Mouse (Mus musculus) embryonic facial prominence, embryonic 12.5 days (tissue): Measurements from ENCODE around the gene Mcu. TPM values are rescaled to one million over a fixed set of nuclear protein-coding genes. Genes with fewer than 3 reads are reported as not detected.
A peak's percentile ranks its signal among the peaks of the same experiment; 100 is the strongest.

Source experiments
- ATAC-seq: fragments of 200-750 bp; cut with Nextera tagmentation; 2 replicates; pipeline ENCODE4 v1.8.0; 2017; ENCODE audit not compliant: insufficient number of reproducible peaks, insufficient read depth, low FRiP score, low TSS enrichment
- H3K27ac ChIP-seq: fragments of 300-500 bp; sonication (generic); 2 replicates; pipeline ENCODE4 v1.5.1; 2016; ENCODE audit warnings: mild to moderate bottlenecking
- H3K27me3 ChIP-seq: fragments of 300-500 bp; sonication (generic); 2 replicates; pipeline ENCODE4 v1.6.1; 2016; ENCODE audit warnings: mild to moderate bottlenecking, moderate library complexity
- H3K36me3 ChIP-seq: fragments of 300-500 bp; sonication (generic); 2 replicates; pipeline ENCODE4 v1.6.1; 2016; ENCODE audit warnings: mild to moderate bottlenecking
- H3K4me1 ChIP-seq: fragments of 300-500 bp; sonication (generic); 2 replicates; pipeline ENCODE4 v1.6.1; 2016
- H3K4me2 ChIP-seq: fragments of 300-500 bp; sonication (generic); replicated peaks from 2 replicates; pipeline ENCODE4 v1.6.1; 2016; ENCODE audit warnings: mild to moderate bottlenecking, moderate library complexity
- H3K4me3 ChIP-seq: fragments of 300-500 bp; sonication (generic); 2 replicates; pipeline ENCODE4 v1.5.1; 2016; ENCODE audit warnings: mild to moderate bottlenecking
- H3K9ac ChIP-seq: fragments of 300-500 bp; sonication (generic); 2 replicates; pipeline ENCODE4 v1.6.1; 2016; ENCODE audit warnings: mild to moderate bottlenecking, moderate library complexity
- H3K9me3 ChIP-seq: fragments of 300-500 bp; sonication (generic); 2 replicates; pipeline ENCODE4 v1.6.1; 2016; ENCODE audit warnings: mild to moderate bottlenecking, moderate library complexity
- WGBS: fragments of 180-500 bp; shearing (Covaris S2); methylation state at CpG from one replicate; pipeline ENCODE4 v1.1.7; 2016; 5-methylcytosine and 5-hydroxymethylcytosine counted together
- polyA plus RNA-seq: library from polyadenylated mRNA; unstranded; fragments of >200 nt; fragmentation: Nextera tagmentation; extraction: Ambion mirVana; gene quantifications from 2 replicates; pipeline ENCODE4 v1.2.1, GENCODE M21; 2016

Mcu gene
- polyA plus RNA-seq, 1 experiment from 2014 or later, result 32.8 TPM

DNA sequence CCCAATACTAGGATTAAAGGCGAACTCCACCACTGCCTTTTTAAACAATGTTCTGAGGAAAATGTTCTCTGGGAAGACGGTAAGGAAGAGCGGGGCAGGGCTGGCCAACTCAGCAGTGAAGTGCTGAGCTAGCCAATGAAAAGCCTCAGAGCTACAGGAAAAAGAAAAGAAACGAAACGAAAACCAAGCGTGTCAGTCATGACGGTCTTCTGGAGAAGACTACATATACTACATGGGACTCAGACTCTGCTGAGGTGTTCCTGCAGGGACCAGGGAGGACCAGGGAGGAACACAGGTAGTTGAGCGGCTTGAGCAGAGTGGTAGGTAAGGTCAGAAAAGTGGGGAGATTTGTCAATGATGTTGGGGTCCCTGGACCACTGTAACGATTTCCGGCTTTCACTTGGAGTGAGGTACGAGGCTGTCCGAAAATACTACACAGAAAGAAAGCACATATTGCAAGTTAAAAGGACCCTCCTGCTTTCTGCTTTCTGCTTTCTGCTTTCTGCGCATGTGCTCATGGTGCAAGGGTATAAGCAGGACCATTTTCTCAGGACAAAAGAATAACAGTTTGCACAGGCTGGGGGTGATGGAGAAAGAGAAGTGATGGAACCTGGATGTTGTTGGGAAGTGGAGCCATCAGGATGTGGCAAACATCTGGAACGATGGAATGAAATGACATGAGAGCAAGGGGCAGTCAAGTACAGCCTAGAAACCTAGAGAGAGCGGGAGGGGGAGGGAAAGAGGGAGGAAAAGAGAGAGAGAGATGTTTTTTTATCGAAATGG lies 20.4 kb upstream of the Mcu start:
- Histone ChIP-seq H3K9ac (no peak overlapping the region), H3K9me3 (no peaks in the 10 kb centered on the region), H3K36me3 (no peaks in the 10 kb centered on the region), H3K4me1 (peaks cover 14% of the 10 kb centered on the region), H3K27ac (peak overlapping the region; percentile 81), H3K4me3 (no peak overlapping the region), H3K4me2 (0 out of 2 replicates have a peak overlapping the region, but pooled peaks have one; percentile 12), H3K27me3 (no peaks in the 10 kb centered on the region)
- 0 out of 2 replicates have a peak, but pooled peaks have one; percentile 41 for ATAC-seq
- WGBS, result 64% methylated on average over 16 of the region's 16 CpGs

DNA sequence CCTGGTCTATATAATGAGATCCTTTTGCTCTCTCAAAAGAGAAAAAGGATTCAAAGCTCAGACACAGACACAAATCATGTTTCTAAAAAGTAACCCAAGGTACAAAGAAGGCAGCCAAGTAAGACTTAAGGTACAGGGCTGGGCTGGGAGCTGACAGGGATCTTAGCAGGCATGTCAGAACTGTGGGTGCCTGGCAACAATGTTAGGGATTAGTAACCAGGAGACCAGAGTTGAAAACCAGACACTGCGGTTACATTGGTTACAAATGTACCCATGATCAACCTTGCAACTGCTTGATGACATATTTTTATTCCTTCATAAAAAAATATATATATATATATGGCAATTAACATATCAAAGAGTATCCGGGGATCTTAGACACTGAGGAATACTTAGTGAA lies 19.6 kb upstream of the Mcu start:
- Histone ChIP-seq H3K4me3 (no peak overlapping the region), H3K36me3 (no peaks in the 10 kb centered on the region), H3K9me3 (no peaks in the 10 kb centered on the region), H3K27me3 (no peaks in the 10 kb centered on the region), H3K27ac (no peak overlapping the region), H3K4me1 (peaks cover 14% of the 10 kb centered on the region), H3K4me2 (no peak overlapping the region), H3K9ac (no peak overlapping the region)
- ATAC-seq, result no peak
- WGBS, result 81% methylated on average over 2 of the region's 2 CpGs

DNA sequence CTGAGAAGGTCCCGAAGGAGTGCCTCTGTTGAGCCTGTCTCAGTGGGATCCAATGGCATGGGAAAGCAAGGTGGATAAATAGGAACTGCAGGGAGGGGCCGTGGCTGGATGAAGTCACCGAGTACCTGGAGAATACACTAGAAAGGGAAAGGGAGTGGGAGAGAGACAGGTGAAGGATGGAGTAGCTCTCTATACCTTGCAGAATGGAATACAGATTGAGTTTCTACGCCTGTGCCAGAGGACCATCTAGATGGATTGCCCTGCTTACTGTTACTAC lies 13.0 kb upstream of the Mcu start:
- H3K4me2 ChIP-seq, result no peak overlapping the region
- ATAC-seq, result no peak
- no peak overlapping the region for H3K27ac ChIP-seq
- no peaks in the 10 kb centered on the region for H3K4me1 ChIP-seq
- 78% methylated on average over 4 of the region's 4 CpGs for WGBS
- no peak overlapping the region for H3K9ac ChIP-seq
- no peak overlapping the region for H3K4me3 ChIP-seq
- H3K27me3 ChIP-seq, result no peaks in the 10 kb centered on the region
- H3K9me3 ChIP-seq, result no peaks in the 10 kb centered on the region
- no peaks in the 10 kb centered on the region for H3K36me3 ChIP-seq

DNA sequence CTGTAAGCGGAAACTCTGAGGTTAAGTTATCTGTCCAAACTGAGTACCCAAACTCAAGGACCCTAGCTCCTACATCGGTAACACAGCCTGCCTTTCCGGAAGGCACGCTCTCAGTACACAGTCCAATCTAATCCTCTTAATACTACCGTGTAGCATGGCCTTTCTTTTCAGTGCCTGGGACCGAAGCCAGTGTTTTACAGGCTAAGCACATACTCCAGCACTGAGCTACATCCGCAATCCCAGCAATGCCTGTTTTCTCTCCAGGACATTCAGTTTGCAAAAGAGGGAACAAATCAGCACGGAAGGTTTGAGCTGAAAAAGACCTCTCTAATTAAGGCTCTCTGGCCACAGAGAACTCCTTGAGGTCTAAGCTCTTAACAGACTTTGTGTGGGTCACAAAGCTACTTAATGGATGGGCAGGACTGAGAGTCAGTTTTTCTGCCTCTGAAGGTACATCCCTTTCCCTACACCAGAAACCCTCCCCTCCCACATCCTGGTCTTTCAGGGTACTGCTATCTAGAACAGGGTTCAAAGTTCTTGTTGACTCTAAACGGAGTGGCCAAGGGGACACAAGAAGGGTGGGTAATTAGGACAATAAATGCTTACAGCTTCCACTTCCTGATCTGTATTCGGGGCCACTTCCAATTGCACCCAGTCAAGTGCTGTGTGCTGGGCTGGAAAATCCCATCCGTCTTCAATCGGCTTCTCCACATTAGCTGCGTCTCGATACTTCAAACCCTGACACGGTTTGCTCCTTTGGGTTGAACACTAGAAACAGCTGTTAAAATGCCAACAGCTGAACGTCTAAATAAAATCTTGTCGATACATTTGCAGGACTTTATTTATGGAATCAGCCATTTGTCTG lies 12.4 kb upstream of the Mcu start:
- H3K27me3 ChIP-seq, result no peaks in the 10 kb centered on the region
- no peak overlapping the region for H3K27ac ChIP-seq
- H3K4me2 ChIP-seq, result no peak overlapping the region
- no peaks in the 10 kb centered on the region for H3K4me1 ChIP-seq
- WGBS, result 71% methylated on average over 17 of the region's 17 CpGs
- no peaks in the 10 kb centered on the region for H3K9me3 ChIP-seq
- H3K9ac ChIP-seq, result no peak overlapping the region
- no peak for ATAC-seq
- H3K4me3 ChIP-seq, result no peak overlapping the region
- no peaks in the 10 kb centered on the region for H3K36me3 ChIP-seq

DNA sequence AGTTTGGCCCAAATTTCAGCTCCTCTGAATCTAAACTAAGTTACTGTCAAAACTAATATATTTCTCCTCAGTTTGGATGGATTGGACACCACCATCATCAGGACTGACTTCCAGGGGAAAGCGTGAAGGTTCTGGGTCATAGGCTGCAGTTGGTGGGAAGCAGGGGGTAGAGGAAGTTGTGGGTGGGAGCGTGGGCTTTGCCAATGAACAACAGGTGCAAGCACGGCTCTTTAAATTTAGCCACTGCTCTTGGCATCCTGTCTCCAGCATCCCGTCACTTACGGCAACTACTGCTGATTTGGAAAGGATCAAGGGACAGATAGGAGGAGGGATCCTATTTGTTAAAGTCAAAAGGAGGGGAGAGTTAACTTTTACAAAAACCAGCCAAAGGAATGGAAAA lies 7.0 kb upstream of the Mcu start:
- 66% methylated on average over 5 of the region's 5 CpGs for WGBS
- Histone ChIP-seq H3K9ac (no peak overlapping the region), H3K4me1 (no peaks in the 10 kb centered on the region), H3K27me3 (no peaks in the 10 kb centered on the region), H3K4me2 (no peak overlapping the region), H3K9me3 (no peaks in the 10 kb centered on the region), H3K36me3 (no peaks in the 10 kb centered on the region), H3K4me3 (no peak overlapping the region), H3K27ac (no peak overlapping the region)
- no peak for ATAC-seq

DNA sequence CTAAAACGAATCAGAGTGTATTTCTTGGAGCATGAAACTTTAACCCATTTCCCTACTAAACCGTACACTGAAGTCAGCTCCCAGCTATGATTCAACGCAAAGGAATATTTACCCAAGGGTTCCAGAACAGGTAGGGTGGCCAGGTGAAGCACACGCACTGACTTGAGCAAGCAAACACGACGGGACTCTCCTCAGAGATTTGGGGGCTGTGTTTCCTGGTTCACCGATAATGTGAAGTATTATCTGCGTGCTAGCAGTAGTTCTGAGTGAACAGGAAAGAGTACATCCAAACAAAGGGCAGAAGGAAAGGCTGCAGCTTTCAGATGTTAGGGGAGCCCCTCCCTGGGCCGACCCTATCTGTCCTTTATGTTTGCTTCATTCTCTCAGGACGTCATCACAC lies 4.9 kb upstream of the Mcu start:
- Histone ChIP-seq H3K4me2 (no peak overlapping the region), H3K4me1 (0 out of 2 replicates have a peak, but pooled peaks cover 2% of the 10 kb centered on the region), H3K36me3 (no peaks in the 10 kb centered on the region), H3K4me3 (no peak overlapping the region), H3K9ac (no peak overlapping the region), H3K27ac (no peak overlapping the region), H3K27me3 (no peaks in the 10 kb centered on the region), H3K9me3 (no peaks in the 10 kb centered on the region)
- ATAC-seq, result no peak
- WGBS, result 72% methylated on average over 10 of the region's 10 CpGs

DNA sequence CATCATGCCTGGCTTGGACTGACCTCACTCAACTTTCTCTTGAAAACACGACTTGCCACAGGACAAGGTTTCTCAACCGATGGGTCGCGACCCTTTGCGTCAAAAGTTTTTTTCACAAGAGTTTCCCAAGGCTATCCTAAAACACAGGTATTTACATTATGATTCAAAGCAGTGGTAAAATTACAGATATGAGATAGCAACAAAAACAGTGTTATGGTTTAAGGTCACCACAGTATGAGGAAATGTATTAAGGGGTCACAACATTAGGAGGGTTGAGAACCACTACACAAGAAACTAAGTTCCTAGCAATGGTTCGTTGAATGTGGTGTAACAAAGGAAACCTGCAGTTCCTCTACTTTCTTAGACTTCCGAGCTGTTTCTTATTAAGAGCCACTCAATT lies 1.3 kb upstream of the Mcu start:
- no peak for ATAC-seq
- H3K36me3 ChIP-seq, result no peaks in the 10 kb centered on the region
- H3K27me3 ChIP-seq, result no peaks in the 10 kb centered on the region
- 86% methylated on average over 7 of the region's 7 CpGs for whole genome bisulfite sequencing
- 0 out of 2 replicates have a peak, but pooled peaks cover 14% of the 10 kb centered on the region for H3K4me1 ChIP-seq
- no peak overlapping the region for H3K4me3 ChIP-seq
- no peak overlapping the region for H3K27ac ChIP-seq
- no peak overlapping the region for H3K4me2 ChIP-seq
- no peaks in the 10 kb centered on the region for H3K9me3 ChIP-seq
- no peak overlapping the region for H3K9ac ChIP-seq

DNA sequence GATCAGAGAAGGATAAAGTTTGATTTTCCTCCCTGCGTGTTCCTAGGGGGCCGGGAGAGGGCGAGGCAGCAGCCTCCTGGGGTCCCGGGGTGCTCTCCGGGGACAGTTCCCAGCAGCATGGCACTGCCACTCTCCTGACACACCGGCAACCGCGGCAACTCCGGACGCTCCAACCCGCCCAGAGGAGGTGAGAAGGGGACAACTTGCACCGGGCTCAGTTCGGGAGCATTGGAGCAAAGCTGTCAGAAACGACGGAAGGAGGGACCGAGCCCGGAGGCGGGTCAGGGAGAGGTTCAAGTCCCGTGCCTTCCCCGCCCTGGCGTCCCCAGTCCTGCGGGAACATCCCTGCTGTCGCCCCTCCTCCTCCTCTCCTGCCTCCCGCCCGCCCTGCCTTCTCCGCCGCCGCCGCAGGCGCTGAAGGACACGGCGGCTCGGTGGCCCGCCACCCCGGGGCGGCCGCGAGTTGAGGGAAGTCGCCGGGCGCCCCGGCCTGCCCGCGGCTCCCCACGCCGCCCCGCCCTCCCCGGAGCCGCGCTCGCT lies 441 bp downstream of the Mcu start, which contains the start of gene Gm10322:
TSS of gene Gm10322 (plus strand) at position 83 of the 540 bp plus-strand sequence.
- Histone ChIP-seq H3K4me1 (0 out of 2 replicates have a peak, but pooled peaks cover 14% of the 10 kb centered on the region), H3K36me3 (no peaks in the 10 kb centered on the region), H3K4me2 (peak within 1 kb of the TSS; percentile 93), H3K4me3 (peak within 1 kb of the TSS; percentile 90), H3K27ac (peak within 1 kb of the TSS; percentile 88), H3K9ac (peak within 1 kb of the TSS; percentile 92), H3K9me3 (no peaks in the 10 kb centered on the region), H3K27me3 (no peaks in the 10 kb centered on the region)
- WGBS, result 0% methylated on average over 26 of the region's 51 CpGs
- ATAC-seq, result peak; percentile 79

DNA sequence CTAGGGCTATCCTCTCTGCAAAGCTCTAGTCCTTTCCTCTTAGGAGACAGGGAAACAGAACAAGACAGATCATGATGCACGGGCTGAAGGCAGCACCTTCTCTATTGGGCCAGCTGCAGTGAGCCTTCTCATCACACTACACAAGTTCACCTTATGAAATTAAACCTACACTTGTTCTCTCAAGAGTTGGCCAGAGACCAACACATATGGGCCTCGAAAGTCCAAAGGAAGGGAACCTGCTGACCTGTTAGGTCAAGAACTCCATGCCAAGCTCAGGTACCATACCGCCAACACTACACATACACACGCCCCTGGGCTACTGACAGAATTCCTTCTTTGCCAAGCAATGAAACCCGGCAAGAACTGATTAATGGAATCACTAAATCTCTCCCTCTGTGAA lies 1.1 kb downstream of the Mcu start:
- no peak overlapping the region for H3K27ac ChIP-seq
- no peak for ATAC-seq
- WGBS, result 40% methylated on average over 5 of the region's 5 CpGs
- H3K4me2 ChIP-seq, result peak overlapping the region; percentile 93
- H3K27me3 ChIP-seq, result no peaks in the 10 kb centered on the region
- H3K9ac ChIP-seq, result peak overlapping the region; percentile 92
- 0 out of 2 replicates have a peak, but pooled peaks cover 14% of the 10 kb centered on the region for H3K4me1 ChIP-seq
- H3K36me3 ChIP-seq, result no peaks in the 10 kb centered on the region
- no peaks in the 10 kb centered on the region for H3K9me3 ChIP-seq
- H3K4me3 ChIP-seq, result peak overlapping the region; percentile 90

DNA sequence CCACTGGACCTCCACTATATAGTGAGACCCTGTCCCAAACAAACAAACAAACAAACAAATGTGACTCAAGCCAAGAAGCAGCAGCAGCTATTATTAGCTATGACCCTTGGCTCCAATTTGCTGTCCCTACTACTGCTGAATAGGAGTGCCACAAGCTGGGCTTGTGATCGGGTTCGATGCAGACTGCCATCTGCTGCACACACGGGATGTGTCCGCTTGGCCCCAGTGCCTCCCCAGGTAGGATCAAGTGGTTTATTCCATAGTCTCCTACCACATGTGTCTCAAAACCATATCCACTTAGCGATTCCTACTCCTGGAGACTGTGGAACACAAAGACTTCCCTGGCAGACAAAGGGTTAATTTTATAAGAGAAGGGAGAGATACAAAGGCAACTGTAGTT lies 2.4 kb downstream of the Mcu start:
- no peaks in the 10 kb centered on the region for H3K27me3 ChIP-seq
- no peaks in the 10 kb centered on the region for H3K36me3 ChIP-seq
- no peaks in the 10 kb centered on the region for H3K9me3 ChIP-seq
- no peak overlapping the region for H3K9ac ChIP-seq
- no peak overlapping the region for H3K4me2 ChIP-seq
- no peak overlapping the region for H3K4me3 ChIP-seq
- no peak for ATAC-seq
- 0 out of 2 replicates have a peak, but pooled peaks cover 14% of the 10 kb centered on the region for H3K4me1 ChIP-seq
- 76% methylated on average over 5 of the region's 5 CpGs for WGBS
- H3K27ac ChIP-seq, result no peak overlapping the region

DNA sequence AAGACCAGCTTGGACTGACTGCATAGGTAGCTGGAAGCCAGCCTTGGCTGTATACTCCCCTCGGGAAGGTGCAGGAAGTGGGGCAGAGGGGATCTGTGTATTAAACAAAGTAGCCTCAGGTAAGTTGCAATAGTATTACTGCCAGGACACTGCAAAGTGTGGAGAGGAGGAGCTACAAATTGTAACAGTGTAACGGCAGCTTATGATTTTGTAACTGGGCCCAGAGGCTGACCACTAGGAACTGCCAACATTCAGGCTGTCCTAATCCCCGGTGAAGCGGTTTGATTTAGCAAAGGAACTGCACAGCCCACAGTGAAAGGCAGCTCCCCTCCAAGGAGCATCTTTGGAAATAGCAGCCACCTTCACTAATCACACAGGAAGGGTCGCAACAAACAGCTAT lies 3.2 kb downstream of the Mcu start:
- Histone ChIP-seq H3K4me3 (no peak overlapping the region), H3K9ac (no peak overlapping the region)

More for the DNA sequence above, 3.2 kb downstream of the Mcu start:
- Histone ChIP-seq H3K4me1 (0 out of 2 replicates have a peak, but pooled peaks cover 14% of the 10 kb centered on the region), H3K9me3 (no peaks in the 10 kb centered on the region), H3K4me2 (no peak overlapping the region), H3K27ac (no peak overlapping the region), H3K36me3 (no peaks in the 10 kb centered on the region), H3K27me3 (no peaks in the 10 kb centered on the region)
- WGBS, result 74% methylated on average over 5 of the region's 5 CpGs
- no peak for ATAC-seq
